Mouse (Mus musculus): ENCODE measurements around the gene Exd1. TPM values are rescaled to one million over a fixed set of nuclear protein-coding genes. Genes with fewer than 3 reads are reported as not detected.

Gene Exd1
- total RNA-seq, 4 experiments from 2014 or later = 0.59 to 1.9 (median 1.00) TPM

Other genes with a start within 250 kb of the Exd1 start
- 1 to 10 TPM; 2.0 to 3.9 (median 3.0) TPM for gene Dll4, start 221.8 kb downstream of the Exd1 start, total RNA-seq (2022)
- 10 to 100 TPM in 1 of 4 experiments, 1 to 10 TPM in 3; 6.9 to 10.9 (median 8.1) TPM for gene Chac1, start 196.4 kb downstream of the Exd1 start, total RNA-seq (2022)
- 10 to 100 TPM; 21.1 to 24.9 (median 23.3) TPM for gene Ino80, start 69.9 kb downstream of the Exd1 start, total RNA-seq (2022)
- 100 to 1,000 TPM; 161 to 184 (median 175) TPM for gene Chp1, start 70 bp upstream of the Exd1 start, total RNA-seq (2022)
- gene Nusap1, start 70.7 kb upstream of the Exd1 start, total RNA-seq (2022) = 1 to 10 TPM in 1 of 4 experiments, under 1 TPM in 3; 0.46 to 1.6 (median 0.56) TPM
- gene Oip5, start 70.8 kb upstream of the Exd1 start, total RNA-seq (2022) = 1 to 10 TPM in 3 of 4 experiments, under 1 TPM in 1; 0.70 to 2.0 (median 1.1) TPM
- gene Ndufaf1, start 115.2 kb upstream of the Exd1 start, total RNA-seq (2022) = 10 to 100 TPM; 28.7 to 31.9 (median 29.8) TPM
- gene Rtf1, start 127.4 kb upstream of the Exd1 start, total RNA-seq (2022) = 10 to 100 TPM; 54.9 to 58.7 (median 55.9) TPM
- gene Itpka, start 194.7 kb upstream of the Exd1 start, total RNA-seq (2022) = 100 to 1,000 TPM; 160 to 178 (median 177) TPM
- gene Ltk, start 212.8 kb upstream of the Exd1 start, total RNA-seq (2022) = 10 to 100 TPM; 19.7 to 23.2 (median 20.4) TPM
- 10 to 100 TPM; 18.8 to 21.2 (median 20.4) TPM for gene Rpap1, start 239.9 kb upstream of the Exd1 start, total RNA-seq (2022)